Mouse (Mus musculus): Measurements from ENCODE around the gene Gfod1.

DNA sequence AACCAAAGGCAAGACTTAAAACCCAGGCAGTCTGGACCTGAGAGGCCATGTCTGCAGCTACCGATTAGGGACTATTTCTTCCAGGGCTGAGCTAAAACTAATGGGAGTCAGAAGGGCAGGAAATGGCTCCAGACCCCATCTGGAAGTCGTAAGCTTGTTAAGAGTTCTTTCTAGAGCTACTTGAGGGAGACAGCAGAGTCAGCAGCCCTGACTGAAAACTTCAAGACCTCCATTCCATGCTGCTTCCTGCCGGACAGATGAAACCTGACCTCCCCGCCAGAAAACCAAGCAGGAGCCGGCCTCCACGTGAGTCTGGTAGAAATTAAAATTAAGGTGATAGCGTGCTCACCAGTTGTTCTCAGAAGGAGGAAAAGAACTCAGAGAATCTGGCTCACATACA, 60.2 kb downstream of the Gfod1 start:
- no peak for TF ChIP-seq HCFC1 (IDR thresholded peaks at IDR 0.05; ENCODE audit: borderline replicate concordance, insufficient read depth, low read length)
- TF ChIP-seq MAFK (IDR thresholded peaks at IDR 0.05; ENCODE audit: insufficient read depth, low read depth, low read length) = no peak

All from ES-E14 (cell line).